In the genomic region with DNA sequence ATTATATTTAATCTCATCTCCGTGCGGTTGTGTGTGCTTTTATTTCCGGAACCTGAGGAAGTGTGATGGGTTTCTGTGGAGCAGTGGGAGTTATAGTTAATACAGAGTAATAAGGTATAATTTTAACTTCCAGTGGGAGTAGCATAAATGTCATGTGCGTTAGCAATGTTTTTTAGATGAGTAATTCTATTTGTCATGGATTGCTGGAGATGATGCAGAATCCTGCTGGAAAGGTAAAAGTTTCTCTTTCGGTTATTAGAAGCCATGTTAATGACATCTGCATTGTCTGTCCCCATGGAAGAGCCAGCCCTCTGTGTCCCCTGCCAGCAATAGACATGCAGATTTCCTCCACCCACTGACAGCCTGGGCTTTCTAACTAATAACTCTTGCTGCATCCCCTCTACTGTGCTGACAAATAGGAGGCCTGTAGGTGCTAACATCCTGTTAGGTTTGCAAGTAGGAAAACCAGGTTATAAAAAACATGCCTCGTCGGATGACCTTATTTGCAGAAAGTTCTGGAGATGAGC, we compare ENCODE assay signal across 16 mouse cellular contexts. TPM values are rescaled to one million over a fixed set of nuclear protein-coding genes. Genes with fewer than 3 reads are reported as not detected.
"Had no signal": no experiment of that assay in that cellular context is flagged by ENCODE, and none has a peak within 500 bp of the region (broad histone marks: within the 10 kb centered on the region; RNA-seq: fewer than 3 reads in every experiment).

No protein-coding gene starts in this region.

- DNase-seq: kidney, adult 18-20 months; kidney, adult 9 months; kidney, postnatal 14 days; kidney, postnatal 4 days; liver, embryonic 13.5 days; lung, adult 2 months; lung, postnatal 14 days; lung, postnatal 4 days; right cerebral cortex, adult 18-20 months; right cerebral cortex, postnatal 14 days; right cerebral cortex, postnatal 4 days; thymus, postnatal 25 days had no signal

- ATAC-seq: intestine, embryonic 16.5 days; midbrain, embryonic 16.5 days had no signal

RNA-seq across cellular contexts. Expression of a gene that starts 25.4 kb away (rescaled TPM):
- total RNA-seq: megakaryocyte-erythroid progenitor cell, adult 5-6 weeks; monocyte, adult 5-6 weeks had no signal
